Mouse (Mus musculus) cerebellum, adult 8-10 months (tissue): Measurements from ENCODE around the gene Gm20431.

Experiments
- DNase-seq: peaks from one replicate; pipeline ENCODE4 v3.0.0; 2022

Gene Gm20431

DNA sequence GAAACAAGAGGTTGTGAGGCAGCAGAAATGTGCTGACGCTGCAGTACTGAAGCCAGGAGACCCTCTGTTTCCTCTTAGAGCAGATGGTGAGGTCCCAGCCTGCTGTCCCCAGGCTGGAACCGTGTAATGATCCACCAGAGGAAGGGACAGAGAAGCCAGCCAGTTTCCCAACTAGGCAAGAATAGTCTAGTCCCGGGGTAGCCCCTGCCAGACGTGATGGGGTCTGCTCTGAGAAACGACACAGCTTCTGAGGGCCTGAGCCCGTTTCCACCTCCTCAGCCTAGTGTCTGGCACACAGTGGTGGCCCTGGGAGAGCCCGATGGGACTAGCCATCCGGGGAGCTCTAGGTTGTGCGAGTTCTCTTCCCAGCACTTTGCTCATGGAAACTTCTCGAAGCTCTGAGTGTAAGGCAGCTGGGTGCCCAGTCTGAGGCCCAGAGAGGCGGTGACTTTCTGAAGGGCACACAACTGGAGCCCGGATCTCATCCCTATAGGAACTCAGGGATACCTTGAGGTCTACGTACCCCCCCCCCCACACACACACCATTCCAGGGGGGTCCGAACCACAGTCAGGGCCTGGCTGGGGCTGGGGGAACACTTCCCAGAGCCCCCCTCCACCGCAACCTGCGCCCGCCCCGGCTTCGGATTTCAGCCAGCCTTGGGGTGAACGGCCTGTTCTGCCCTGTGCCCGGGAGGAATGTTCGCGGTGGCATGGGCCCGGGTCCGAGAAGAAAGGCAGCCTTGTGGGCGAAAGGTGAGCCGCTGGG is 64.4 kb downstream of the Gm20431 start:
- no peak for DNase-seq

DNA sequence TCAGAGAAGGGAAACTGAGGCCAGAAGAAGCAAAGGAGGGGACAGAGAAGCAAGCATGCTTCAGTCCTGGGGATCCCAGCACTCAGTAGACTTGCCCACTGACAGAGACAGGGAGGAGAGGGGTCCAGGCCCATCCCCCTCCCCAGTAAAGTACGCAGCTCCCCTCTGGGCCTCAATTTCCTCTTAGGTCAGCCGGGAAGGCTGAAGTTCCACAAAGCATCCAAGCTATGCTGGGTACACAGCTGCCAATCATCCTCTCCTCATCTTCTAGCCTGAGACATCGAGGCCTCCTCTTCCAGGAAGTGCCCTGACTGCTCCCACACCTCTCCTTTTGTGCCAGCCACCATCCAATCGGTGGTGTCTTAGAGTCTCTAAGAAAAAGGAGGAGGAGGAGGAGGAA is 65.0 kb downstream of the Gm20431 start:
- DNase-seq = no peak

DNA sequence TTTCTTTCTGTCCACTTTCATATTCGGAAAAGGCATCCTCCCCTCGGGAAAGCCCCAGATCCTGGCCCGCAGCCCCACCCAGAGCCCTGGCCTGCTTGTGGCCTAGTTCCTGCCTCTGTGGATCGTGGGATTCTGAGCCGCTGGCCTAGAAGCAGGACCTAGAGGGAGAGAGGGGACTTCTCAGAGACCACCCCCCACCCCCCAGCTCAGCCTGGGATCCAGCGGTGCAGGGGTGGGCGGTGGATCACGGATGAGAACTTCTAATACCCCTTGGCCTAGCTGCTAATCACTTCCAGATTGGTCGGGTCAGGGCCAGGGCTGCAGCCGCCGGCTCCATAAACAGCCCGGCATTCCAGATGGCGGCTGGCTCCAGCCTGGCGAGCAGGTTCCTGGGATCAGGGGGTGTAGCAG is 65.5 kb downstream of the Gm20431 start:
- no peak for DNase-seq

DNA sequence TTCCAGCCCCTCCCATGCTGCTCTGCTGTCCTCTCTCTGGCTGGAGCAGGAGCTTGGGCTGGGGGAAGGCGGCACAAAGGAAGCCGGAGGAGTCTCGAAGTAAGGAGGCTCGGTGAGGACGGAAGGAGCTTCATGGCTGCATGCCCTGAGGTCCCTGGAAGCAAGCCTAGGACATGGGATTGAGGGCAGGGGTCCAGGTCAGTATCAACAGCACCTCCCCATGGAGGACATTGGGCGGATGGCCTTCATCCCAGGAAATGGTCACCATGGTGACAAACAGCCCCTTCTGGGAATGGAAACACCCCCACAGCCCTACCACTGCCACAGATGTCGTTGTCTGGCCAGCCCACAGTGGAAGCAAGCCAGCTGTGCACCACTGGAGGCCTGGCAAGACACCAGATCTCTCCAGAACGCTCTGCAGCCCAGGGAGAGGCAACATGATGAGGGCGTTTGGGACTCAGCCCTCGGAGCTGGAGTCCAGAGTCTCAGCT is 66.8 kb downstream of the Gm20431 start:
- peak; percentile 22 for DNase-seq

DNA sequence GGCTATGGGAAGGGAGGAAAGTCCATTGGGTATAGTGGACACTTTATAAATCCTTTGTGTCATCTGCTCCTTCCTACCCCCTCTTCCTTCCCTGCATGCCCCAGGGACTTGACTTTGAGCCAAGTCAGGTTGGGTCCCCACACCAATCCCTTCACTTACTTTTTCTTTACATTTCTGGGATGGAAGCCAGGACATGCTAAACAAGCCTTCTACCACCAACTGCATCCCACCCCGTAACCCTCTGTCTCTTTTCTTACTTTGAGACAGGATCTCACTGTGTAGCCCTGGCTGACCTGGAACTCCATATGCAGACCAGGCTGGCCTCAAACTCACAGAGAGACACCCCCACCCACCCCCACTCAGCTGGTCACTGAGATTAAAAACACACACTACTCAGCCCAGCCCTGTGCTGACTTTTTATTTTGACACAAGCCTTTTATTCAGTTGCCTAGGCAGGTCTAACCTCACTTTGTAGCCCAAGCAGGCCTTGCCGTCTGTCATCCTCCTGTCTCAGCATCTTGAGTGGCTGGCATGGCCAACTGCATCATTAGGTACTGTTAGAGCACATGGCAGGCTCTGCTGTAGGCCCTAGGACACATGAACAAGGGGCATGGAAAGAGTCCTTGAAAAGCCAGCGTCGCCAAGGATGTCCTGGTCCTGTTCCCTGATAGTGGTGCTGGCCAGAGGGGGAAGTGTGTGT is 67.6 kb downstream of the Gm20431 start:
- DNase-seq = no peak

DNA sequence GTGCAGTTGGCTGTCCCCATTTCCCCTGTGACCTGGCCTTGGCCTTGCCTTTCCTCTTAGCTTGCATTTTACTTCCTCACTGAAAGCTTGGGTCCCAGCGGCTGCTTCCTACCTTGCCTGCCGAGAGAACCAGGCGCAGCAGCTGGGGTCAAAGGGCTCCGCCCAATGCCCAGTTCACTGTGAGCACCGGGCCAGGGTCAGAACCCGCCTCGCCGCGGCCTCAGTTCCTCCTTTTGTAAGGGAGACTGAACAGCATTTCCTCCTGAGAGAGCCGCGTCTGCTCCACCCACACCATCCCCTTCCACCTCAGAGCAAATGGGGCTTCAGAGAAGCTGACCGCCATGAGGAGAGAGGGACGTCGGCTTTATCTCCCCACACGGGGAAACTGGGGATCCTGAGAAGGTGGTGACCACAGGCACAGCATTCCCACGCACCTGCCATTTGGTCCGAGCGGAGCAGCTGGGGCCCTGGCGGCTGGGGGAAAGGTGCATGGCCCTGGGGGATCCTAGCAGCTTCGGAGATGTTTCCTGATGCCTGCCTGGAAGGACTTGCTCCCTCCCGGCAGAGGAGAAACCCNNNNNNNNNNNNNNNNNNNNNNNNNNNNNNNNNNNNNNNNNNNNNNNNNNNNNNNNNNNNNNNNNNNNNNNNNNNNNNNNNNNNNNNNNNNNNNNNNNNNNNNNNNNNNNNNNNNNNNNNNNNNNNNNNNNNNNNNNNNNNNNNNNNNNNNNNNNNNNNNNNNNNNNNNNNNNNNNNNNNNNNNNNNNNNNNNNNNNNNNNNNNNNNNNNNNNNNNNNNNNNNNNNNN is 72.3 kb downstream of the Gm20431 start:
- DNase-seq = no peak

DNA sequence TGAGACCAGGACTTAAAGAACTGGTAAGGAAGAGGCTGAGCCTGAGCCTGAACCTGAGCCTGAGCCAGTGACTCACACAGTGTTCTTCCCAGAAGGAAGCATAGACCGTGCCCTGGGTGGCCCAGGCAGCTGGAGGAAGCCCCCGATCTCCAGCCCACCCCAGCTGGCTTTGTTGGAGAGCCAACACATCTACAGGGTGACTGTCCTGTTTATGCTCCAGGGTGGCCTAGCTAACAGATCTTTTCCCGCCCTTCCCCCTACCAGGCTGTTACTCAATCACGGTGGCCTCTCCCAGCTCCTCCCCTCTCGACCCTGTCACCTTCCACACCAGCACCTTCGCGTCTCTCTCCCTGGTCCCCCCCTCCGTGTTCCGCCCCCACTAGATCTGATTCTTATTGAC is 74.3 kb downstream of the Gm20431 start:
- no peak for DNase-seq

DNA sequence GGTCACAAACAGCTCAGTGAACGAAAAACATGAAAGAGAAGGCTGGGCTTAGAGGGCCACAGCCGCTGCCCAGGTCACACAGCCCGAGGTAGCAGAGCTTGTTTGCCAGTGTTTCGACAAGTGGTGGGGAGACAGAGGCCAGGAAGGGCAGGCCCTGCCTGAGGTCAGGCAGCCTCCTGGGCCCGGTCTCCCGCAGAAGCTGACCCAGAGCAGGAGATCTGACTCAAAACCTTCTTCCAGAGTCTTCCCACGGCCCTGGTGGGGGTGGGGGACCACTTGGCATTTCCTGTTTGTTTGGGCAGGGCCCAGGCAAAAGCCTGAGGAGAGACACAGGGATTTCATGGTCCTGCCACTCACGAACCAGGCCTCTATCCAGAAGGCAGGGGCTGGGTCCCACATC is 75.3 kb downstream of the Gm20431 start:
- DNase-seq = no peak

DNA sequence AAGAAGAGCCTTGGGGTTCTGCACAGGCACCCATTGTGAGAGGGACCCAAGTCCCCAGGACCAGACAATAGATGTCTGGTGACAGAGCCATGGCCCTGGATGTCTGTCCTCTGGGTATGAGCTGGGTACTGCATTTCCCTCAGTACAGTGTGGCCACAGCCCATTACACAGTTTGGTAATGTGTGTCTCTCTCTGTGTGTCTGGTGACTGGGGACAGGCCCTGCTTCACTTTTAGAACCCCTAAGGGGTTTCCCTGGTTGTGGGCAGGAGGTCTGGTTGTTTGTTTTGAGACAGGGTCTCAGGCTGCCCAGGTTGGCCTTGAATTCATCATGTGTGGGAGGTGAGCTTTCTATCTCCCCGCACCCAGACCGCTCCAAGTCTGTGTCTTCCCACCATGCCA is 76.0 kb downstream of the Gm20431 start:
- no peak for DNase-seq

DNA sequence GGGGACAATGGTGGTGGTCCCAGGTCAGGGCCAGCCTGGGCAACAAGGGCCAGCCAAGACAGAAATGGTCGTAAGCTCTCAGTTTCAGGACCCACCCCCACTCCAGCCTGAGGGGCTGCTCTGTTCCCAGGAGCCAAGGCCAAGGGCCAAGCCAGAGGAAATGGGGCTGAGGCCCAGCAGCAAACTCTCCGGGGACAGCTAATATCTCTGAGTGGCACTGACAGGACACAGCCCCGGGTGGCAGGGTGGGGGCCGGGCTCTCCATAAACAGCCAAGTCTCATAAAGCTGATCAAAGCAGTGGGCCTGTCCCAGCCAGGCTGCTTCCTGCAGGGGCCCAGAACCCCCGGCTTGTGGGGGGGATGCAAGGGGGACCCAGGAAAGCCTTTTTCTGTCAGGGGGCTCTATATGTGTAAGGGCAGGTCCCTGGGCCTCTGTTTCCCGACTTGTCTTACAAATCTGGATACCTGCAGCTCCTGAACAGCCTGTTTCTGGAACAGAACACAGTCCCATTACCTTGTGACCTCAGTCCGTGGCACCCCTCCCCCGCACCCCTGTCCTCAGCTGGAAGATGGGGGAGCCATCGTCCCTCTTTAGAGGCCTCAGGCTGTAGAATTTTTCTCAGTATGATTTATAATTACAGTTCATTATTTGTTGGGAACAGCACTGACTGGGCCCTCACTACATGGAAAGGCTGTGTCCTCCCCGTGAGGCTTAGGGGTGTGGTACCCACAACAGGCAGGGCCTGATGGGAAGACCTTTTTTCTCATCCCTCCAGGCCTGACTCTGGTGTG is 77.9 kb downstream of the Gm20431 start:
- no peak for DNase-seq

DNA sequence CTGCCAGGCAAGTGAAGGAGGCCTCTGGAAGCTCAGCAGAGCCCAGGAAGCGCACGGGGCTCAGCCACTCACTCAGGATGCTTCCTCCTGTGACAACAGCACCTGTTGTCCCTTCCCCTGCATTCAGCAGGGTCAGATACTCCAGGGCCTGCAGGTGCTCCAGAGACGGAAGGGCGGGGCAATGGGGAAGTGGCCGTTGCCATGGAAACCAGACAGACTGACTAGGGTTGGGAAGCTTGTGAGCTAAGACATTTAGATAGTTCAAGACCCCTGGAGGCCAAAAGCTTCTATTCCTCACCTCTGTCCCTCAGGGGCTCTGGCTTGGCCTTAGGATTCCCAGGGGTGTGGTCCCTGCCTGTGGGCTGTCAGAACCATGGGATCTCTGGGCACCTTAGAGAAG is 82.8 kb downstream of the Gm20431 start:
- no peak for DNase-seq

DNA sequence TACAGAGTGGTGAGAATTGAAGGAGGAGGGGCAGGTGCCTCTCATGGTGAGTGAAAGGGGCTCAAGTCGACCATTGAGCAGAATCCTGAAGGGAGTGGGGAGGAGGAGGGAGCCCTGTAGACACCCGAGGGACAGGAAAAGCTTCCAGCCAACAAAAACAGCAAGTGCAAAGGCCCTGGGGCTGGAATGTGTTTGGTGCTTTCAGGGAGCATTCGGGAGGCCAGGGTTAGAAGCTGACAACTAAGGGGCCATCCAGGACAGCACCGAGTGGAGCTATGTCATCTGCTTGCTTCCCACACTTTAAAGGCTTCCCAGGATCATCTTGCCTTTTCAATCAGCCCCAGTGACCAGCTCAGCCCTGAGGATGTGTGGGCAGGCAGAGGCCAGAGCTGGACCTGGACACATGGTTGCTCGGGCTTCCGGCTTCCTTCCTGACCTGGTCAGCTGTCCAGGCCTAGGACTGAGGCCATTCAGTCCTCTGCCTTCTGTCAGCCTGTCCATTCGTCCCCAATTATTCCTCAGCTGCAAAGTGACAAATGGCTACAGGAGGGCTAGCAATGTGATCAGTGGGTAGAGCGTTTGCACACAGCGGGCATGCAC is 84.0 kb downstream of the Gm20431 start:
- DNase-seq = no peak

DNA sequence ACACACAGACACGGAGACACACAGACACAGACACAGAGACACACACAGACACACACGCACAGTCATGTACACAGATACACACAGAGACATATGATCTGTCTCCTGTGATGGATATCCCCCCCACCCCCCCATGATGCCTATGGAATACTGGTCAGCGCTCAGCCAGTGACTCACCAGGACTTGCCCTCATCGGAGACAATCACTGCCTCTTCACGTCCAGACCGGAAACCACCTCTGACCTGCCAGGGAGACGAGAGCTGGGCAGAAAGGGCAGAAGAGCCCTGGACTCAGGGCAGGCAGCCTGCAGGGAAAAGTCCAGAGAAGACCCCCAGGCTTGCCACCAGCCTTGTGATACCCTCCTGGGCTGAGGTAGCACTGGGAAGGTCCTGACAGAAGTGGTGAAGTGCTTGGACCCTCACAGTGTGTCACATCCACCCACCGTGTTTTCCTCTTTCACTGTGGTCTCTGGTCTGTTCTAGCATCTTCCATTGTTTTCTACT is 85.1 kb downstream of the Gm20431 start:
- DNase-seq = no peak

DNA sequence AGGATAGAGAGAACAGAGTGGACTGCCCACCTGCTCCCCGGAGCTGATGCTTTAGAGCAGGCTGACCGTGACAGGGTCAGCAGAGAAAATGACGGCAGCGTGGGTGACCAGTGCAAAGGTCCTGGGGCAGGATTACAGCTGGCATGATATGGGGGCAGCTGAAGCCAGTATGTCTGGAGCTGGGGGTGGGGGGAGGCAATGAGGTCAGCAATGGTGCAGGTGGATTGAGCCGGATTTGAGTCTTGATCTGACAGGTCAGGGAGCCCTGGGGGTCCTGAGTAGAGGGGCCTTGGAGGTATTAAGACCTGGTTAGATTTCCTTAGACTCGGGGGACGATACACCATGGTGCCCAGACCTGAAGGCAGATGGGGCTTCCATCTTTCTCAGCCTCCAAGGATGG is 85.7 kb downstream of the Gm20431 start:
- no peak for DNase-seq

DNA sequence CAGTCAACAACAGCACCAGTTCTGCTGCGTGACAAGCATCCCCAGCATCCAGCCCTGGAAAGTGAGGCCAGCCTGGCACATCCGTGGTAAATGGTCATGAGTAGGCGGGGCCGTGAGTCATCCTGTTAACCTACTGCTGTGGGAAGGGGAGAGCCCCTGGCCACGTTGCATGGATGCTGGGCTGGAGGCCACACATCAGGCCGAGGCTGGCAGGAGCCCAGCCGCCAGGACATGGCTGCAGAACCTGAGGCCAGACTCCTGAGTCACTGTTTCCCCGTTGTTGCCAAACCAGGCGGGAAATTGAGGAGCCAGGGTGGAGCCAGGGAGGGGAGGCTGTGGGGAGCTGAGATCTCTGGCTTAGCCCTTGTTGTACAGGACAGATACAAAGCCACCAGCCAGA is 86.5 kb downstream of the Gm20431 start:
- no peak for DNase-seq

DNA sequence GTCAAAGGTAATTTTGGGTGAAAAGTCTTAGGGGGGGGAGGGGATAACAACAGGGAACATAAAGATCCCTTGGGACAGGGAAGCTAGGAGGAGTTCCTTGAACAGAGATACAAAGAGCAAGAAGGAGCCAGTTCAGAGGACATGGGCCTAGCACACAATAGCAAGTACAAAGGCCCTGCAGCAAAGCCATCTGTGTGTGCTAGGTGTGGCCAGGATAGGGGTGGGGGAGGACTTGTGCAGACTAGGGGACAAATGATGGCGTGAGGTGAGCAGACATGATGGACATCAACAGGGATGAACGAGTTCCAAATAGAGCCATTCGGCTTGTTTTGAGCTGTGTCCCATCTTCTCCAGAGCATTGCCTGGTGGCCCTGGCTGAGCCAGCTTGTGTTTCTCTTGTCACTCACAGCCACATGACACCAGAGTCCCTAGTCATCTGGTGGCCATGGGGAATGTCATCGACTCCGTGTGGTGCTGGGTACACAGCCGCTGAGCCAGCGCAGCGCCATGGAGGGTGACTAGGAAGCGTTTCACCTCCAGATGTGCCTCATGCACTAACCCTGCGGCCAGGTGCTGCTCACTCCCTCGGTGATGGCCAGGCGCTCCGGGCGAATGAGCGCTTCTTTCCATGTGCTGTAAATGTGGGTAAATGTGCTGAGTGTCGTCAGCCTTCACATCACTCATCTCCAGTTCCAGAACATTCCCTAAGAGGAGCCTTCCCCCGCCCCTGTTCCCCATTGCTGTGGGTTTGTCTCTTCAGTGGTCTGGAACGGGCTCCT is 89.7 kb downstream of the Gm20431 start:
- DNase-seq = no peak

DNA sequence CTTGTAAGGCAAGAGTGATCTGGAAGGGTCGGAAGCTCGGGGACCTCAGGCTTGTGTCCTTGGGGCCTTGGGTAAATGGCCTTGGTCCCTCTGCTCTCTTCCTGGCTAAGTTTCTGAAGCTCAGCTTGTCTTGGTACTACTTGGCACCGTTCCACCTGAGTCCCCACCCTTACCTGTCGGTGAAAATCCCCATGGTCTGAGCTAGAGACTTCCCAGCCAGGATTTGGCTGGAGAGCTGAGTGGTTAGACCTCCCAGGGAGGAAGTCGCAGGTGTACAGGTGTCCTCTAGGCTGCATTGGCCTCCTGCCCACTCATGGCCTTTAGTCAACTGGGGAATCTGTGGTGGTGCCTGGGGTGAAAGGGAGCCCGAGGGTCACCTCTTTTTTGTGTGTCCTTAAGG is 90.5 kb downstream of the Gm20431 start:
- DNase-seq = no peak

DNA sequence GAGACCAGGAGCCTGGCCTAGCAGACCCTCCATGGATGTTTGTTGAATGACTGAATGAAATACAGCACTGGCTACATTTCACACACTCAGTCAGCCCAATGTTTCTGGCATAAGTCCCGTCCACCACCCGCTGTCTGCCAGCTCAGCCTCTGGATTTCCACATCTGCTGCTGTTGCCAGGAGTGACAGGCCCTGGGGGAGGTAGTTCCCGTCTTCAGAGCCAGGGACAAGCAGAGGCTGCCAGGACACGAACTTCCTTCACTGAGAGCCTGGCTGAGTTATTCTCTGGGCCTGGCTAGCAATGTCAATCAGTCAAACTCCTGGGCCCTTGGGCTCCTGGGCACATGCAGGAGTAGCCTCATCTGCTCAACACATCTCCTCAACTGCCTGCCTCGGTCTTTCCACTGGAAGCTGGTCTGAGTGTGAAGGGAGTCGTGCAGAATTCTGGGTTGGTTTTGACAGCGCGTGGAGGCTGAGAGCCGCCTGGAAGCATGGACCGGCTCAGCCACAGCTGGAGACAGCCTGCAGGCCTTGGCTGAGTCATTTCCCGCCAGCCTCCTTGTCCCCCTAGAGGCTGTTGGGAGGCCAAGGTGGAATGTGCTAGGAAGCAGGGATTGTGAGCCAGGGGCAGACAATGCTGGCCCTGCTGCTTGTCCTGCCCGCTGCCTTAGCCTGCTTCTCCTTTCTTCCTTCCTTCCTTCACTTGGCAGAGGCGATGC is 91.2 kb downstream of the Gm20431 start:
- DNase-seq = no peak

DNA sequence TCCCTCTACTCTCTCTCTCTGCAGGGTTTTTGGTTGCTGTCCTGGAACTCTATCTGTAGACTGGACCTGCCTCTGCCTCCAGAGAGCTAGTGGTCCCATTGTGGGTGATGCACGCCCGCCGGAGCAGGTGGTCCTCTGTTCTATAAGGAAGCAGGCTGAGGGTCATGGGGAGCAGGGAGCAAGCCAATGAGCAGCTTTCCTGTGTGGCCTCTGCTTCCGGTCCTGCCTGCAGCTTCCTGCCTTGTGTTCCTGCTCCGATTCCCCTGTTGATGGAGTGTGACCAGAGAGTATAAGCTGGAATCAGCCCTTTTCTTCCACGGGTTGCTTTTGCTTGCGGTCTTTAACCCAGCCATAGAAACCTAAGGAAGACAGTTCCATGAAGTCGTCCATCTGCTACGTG is 93.2 kb downstream of the Gm20431 start:
- DNase-seq = no peak

DNA sequence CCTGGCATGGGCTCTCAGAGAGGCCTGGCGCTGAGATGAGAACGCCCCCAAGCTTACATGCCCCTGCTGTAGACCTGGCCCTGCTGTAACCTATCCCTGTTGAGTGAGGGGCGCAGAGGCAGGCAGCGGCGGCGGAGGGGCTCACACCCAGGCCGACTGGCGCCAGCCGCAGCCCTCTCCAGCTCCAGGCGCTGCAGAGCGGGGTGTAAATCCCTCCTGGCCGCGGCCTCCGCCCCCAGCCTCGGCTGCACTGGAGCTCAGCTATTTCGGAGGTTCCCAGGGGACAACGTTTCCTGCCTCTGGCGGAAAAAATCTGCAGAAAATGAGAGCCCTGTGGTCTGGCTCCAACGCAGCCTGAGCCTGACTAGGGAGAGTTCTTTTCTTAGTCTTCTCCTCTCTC is 95.6 kb downstream of the Gm20431 start:
- DNase-seq = no peak

DNA sequence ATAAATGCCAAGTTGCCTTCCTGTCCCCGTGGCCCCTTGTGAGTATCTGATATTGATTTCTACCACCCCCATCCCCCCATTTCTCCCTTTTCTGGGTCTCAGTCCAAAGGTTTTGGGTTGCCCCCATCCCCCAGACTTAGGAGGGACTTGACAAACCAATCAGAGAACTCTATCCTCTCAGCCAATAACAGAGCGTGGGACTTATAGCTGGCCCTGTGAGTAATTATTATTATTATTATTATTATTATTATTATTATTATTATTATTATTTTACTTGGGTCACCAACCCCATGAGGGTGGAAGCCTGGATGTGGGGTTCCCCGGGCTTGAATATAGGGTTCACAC is 96.0 kb downstream of the Gm20431 start:
- no peak for DNase-seq
